Mouse (Mus musculus): ENCODE data around the gene Wdtc1. TPM values are rescaled to one million over a fixed set of nuclear protein-coding genes. Genes with fewer than 3 reads are reported as not detected.
A peak's percentile ranks its signal among the peaks of the same experiment; 100 is the strongest.

The Wdtc1 gene
- total RNA-seq, 2 experiments from 2014 or later: 60.5 to 68.6 TPM

DNA sequence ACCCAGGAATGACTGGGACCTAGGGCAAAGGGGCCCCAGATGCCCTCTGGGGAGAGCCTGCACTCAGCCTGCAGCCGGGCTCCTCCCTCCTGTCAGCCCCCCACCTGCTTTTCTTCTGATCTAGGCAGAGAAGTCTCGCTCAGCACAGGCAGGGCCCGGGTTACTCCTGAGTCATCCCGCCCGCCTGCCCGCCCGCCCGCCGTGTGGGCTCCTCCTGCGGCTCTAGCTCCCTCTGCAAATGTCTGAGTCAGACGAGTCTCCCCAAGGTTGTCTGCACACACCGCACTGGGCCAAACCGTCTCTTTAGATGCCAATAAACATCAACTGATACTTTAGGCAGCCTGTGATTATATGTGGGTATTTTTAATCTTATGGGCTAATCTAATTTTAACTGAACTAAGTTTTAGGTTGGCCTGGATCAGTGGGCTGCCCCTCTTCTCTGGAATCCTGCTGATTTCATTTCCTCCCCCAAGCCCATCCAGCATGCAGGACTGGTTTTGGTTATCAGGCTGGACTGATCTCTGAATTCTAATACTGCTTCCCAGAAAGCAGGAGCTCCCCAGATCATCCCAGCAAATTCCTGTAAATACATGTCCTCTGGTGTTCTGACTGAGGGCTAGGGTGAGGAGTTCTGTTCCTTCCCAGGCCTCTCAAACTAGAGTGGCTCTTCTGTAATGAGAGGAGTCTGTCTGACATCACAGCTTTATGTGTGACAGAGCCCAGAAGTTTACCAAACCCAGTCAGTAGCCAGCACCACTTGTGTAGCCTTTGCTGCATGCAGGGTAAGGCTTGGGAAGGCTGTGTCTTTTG lies 25.2 kb upstream of the Wdtc1 start:
- DNase-seq (ENCODE audit: low spot score in 2 of 2): no peak

DNA sequence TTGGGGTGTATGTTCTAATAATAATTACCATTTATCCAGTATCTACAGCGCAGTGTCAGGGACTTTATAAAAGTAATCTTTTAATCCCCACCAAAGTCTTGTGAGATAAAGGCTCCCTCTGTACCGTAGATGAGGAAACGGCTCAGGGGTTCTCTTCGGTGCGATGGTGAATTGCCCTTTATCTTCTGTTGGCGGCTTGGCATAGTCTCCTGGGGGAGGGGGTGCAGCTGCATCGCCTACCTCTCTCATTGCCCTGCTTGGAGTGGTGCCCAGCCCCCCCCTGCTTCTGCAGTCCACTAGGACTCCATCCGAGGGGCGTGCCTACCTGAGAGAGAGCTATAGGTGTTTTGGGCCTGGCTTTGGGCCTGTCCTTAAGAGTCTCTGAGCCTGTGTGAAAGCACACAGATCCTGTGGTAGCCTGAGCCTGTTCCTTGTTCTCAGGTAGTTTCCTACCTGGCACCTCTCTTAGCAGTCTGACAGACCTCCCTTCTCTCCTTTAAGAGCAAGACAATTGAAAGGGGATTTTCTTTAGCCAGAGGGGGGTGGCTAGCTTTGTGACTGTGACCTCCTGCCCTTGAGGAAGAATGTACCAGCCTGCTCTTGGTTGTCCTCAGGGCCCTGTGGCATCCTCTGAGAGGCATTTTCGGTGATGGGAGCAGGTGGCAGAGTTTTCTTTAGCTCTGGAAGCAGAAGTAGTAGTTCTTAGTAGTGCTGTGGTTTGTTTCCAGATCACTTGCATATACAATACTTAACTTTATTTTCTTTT lies 22.7 kb upstream of the Wdtc1 start:
- DNase-seq (ENCODE audit: low spot score in 2 of 2): peak in 1 of 2 experiments; percentile 47

DNA sequence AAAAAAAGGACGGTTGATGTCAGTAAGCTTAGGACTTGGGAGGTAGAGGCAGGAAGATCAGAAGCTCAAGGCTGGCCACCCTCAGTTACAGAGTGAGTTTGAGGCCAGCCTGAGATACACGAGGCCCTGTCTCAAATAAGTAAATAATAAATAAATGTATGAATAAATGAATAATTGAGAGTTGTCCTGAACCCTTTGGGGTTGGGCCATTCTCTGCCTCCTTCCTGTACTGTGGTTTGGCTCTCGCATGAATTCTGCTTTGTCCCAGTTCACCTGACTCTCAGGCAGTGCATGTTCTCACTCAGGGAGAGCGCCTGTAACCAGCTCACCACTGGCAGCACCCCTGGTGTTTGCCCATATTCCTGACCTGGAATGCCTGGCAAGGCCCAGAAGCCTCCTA lies 20.7 kb upstream of the Wdtc1 start:
- DNase-seq (ENCODE audit: low spot score in 2 of 2): no peak

DNA sequence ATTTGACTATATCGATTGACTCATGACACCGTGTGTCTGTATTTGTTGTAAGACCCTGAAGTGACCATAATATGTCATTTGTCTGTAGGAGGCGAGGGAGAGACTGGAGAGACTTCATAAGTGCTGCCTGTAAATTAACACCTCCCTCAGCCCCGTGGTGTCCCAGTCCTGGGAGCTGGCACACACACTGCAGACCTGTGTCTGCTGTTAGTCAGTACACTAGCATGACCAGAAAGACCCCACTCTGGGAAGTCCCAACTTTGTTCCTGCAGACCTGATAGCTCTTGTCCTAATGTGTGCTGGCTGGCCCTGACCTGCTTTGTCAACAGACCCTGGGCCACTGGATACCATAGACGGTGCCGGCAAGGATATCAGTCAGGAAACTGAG lies 19.0 kb upstream of the Wdtc1 start:
- no peak for DNase-seq (ENCODE audit: low spot score in 2 of 2)

DNA sequence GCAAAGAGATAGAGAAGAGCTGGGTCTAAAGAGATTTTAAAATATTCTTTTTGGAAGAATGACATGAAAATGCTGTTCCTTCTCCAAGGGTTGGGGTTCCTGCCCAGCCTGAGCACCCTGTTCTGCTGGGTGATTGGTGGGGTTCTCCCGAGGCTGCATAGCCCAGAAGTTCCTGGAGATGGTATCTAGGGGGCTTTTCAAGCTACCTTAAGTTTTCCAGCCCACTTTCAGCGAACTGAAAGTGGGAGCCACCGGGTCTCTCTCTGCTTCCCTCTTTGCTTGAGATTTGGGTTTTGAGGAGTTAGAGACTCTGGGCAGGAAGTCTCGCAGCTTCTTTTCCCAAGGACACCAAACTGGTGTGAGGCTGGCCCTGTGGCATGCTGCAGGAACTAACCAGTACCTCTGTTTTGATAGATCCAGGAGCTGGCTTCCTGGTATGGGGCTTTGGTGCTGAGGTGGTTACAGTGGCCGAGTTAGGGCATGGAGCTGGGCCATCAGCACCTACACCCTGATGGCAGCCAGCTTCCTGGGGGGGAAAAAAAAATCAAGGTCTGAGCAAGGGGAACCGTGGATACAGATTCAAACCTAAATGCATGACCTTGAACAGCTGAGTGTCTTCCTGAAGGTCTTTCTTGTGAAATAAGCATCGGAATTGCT lies 18.5 kb upstream of the Wdtc1 start:
- DNase-seq (ENCODE audit: low spot score in 2 of 2): no peak

GRCm38 (mm10) chr4:133370298-133371274 lies 17.3 kb upstream of the Wdtc1 start:
- DNase-seq (ENCODE audit: low spot score in 2 of 2): no peak

DNA sequence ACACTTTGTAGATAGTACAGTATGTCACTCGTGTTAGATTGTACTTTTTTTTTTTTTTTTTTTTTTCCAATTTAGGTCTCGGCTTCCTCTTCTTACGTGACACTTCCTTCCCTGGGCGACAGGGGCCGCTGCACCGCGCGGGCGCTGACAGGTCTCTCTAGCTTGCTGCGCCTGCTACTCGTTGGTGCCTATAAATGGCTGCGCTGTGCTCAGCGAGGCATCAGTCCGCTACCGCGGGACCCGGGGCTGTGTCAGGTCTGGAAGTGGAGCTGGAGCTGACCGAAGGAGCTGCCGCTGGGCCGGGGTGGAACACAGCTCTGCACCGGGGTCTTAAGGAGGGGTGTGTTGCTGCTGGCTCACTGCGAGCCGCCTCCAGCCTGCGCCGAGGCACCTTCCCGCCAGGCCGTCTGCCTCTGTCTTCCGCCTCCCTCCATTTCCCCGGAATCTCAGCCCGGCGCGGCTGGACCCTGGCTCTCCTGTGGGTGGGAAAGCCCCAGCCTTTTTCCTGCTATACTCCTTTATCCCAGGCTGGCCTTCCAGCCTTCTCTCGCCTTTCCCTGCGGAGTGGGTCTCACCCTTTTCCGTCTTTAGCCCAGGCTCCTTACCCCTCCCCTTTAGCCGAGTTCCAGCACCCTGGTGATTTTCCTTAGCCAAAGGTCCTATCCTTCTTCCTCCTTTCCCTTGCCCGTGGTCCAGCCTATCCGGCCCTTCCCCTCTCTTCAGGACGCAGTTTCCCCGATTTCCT lies 16.4 kb upstream of the Wdtc1 start, which contains the start of gene Slc9a1:
Gene Slc9a1, plus strand, starts transcription at position 154 of the 745 bp plus-strand sequence.
- DNase-seq (ENCODE audit: low spot score in 2 of 2): peak; percentile 95 to 97

DNA sequence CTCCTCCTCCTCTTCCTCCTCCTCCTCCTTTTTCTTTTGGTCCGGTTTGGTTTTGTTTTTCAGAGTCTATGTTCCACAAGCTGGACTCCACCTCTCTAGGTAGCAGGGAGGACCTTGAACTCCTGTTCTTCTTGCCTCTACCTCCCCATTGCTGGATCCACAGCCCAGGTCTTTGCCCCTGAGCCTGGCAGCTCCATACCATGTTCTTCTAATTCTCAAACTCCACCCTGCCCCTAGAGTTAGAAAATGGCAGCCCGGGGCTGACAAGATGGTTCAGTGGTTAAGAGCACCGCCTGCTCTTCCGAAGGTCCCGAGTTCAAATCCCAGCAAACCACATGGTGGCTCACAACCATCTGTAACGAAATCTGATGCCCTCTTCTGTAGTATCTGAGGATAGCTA lies 1.4 kb upstream of the Wdtc1 start:
- DNase-seq (ENCODE audit: low spot score in 2 of 2): no peak

DNA sequence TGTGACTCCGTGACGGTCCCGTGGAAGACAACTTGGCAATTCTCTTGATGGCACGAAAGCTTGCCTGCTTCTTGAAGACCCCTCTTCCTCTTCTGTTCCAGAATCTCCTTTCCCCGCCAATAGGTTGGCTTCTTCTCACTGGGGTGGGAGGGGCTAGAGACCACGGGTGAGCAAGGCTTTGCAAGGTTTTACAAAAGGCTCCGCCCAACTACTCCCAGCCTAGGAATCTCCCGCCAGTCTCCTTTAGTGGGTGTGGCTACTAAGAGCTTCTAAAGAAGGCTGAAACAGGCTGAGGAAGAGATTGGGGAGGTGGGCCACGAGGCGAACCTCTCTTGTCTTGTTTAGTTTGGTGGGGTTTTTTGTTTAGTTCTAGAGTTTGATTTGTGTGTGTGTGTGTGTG lies 484 bp downstream of the Wdtc1 start:
- no peak for DNase-seq (ENCODE audit: low spot score in 2 of 2)

GRCm38 (mm10) chr4:133348051-133348775 lies 5.1 kb downstream of the Wdtc1 start:
- no peak for DNase-seq (ENCODE audit: low spot score in 2 of 2)

GRCm38 (mm10) chr4:133347624-133348023 lies 5.7 kb downstream of the Wdtc1 start:
- no peak for DNase-seq (ENCODE audit: low spot score in 2 of 2)

GRCm38 (mm10) chr4:133346577-133346976 lies 6.7 kb downstream of the Wdtc1 start:
- DNase-seq (ENCODE audit: low spot score in 2 of 2): no peak

- DNase-seq (ENCODE audit: low spot score in 2 of 2): no peak
These were observed 7.6 kb downstream of the Wdtc1 start for GRCm38 (mm10) chr4:133345702-133346101.

GRCm38 (mm10) chr4:133344112-133344511 lies 9.2 kb downstream of the Wdtc1 start:
- peak; percentile 54 to 60 for DNase-seq (ENCODE audit: low spot score in 2 of 2)

- no peak for DNase-seq (ENCODE audit: low spot score in 2 of 2)
These were observed 13.1 kb downstream of the Wdtc1 start for GRCm38 (mm10) chr4:133340217-133340616.

DNA sequence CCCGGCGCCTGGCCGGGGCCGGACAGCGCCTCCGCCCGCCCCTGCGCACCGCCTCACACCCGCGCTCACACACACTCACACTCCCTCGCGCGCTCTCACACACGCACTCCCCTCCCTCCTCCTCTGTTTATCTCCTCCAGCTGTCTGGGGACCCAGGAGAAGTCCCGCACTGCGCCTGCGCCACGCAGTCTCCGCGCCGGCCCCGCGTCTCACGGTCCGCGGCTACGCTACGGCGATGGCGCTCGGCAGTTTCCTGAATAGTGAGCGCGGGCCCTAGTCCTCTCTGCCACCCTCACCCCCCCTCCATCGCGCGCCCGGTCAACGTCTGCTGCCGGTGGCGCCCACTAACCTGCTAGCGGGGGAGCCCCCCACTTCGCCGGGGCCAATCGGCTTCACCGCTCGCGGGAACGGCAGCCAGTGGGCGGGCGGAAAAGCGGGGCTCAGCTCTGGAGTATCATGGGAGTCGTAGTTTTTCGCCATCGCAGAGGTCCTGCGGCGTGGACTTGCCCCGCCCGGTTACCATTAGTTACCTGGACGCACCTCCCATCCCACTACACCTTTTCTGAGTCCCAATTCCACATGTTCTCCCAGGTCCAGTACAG lies 14.0 kb downstream of the Wdtc1 start:
- peak; percentile 99 to 100 for DNase-seq (ENCODE audit: low spot score in 2 of 2)

- DNase-seq (ENCODE audit: low spot score in 2 of 2): no peak
These were observed 14.7 kb downstream of the Wdtc1 start for GRCm38 (mm10) chr4:133338521-133339095.

GRCm38 (mm10) chr4:133337833-133338520 lies 15.3 kb downstream of the Wdtc1 start:
- DNase-seq (ENCODE audit: low spot score in 2 of 2): no peak

Measured in layer of hippocampus, postnatal 10 days (tissue).